Mouse (Mus musculus): ENCODE results near the gene Nek7. TPM values are rescaled to one million over a fixed set of nuclear protein-coding genes. Genes with fewer than 3 reads are reported as not detected.

Gene Nek7
- polyA plus RNA-seq, 1 experiment from 2014 or later = 35.1 TPM

- Histone ChIP-seq H3K9me3 (ENCODE audit: low read depth, low read length) (no peaks in the 10 kb centered on the region), H3K4me3 (ENCODE audit: low read depth, low read length) (no peak overlapping the region), H3K27me3 (ENCODE audit: insufficient read depth, low read length) (no peaks in the 10 kb centered on the region), H3K9ac (no peak overlapping the region), H3K4me1 (ENCODE audit: insufficient read depth) (no peaks in the 10 kb centered on the region), H3K36me3 (ENCODE audit: insufficient read depth) (no peaks in the 10 kb centered on the region), H3K4me2 (no peak overlapping the region), H3K27ac (ENCODE audit: low read depth) (no peak overlapping the region)
- ATAC-seq (ENCODE audit: insufficient read depth) (no peak; the same call in 1 of the 2 replicates), DNase-seq (no peak)
- no peak for TF ChIP-seq CTCF (IDR thresholded peaks at IDR 0.05; ENCODE audit: low read depth)
Observed at GRCm38 (mm10) chr1:138538217-138538616, 81.7 kb downstream of the Nek7 start.

- 45% methylated on average over 16 of the region's 16 CpGs for WGBS
- no peak for TF ChIP-seq CTCF (IDR thresholded peaks at IDR 0.05; ENCODE audit: low read depth)
- Histone ChIP-seq H3K4me2 (no peak overlapping the region), H3K9ac (no peak overlapping the region), H3K36me3 (ENCODE audit: insufficient read depth) (no peaks in the 10 kb centered on the region), H3K4me1 (ENCODE audit: insufficient read depth) (no peaks in the 10 kb centered on the region), H3K27ac (ENCODE audit: low read depth) (no peak overlapping the region), H3K27me3 (ENCODE audit: insufficient read depth, low read length) (no peaks in the 10 kb centered on the region), H3K9me3 (ENCODE audit: low read depth, low read length) (no peaks in the 10 kb centered on the region), H3K4me3 (ENCODE audit: low read depth, low read length) (no peak overlapping the region)
- ATAC-seq (ENCODE audit: insufficient read depth) (no peak), DNase-seq (no peak)
Observed at GRCm38 (mm10) chr1:138535758-138536574, 84.0 kb downstream of the Nek7 start.

DNA sequence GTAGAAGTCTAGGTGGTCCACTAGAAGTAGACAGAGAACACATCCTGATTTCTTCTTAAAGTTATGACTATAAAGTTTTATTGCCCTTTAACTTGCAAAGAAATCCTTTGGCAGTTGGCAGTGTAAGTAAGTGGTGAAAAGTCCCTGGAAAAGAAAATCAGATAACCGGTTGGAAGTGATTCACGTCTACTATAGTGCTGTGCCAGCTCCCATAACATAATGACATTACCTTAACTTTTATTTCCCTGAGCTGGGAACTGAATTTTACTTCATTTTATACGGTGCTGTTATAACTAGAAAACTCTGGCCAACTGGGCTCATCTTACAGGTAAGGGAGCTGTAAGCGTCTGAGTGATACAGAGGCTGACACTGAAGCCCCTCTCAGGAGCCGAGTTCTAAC is 89.3 kb downstream of the Nek7 start:
- DNase-seq (no peak), ATAC-seq (ENCODE audit: insufficient read depth) (no peak)
- no peak for TF ChIP-seq CTCF (IDR thresholded peaks at IDR 0.05; ENCODE audit: low read depth)
- Histone ChIP-seq H3K4me3 (ENCODE audit: low read depth, low read length) (no peak overlapping the region), H3K36me3 (ENCODE audit: insufficient read depth) (no peaks in the 10 kb centered on the region), H3K9ac (no peak overlapping the region), H3K4me1 (ENCODE audit: insufficient read depth) (no peaks in the 10 kb centered on the region), H3K9me3 (ENCODE audit: low read depth, low read length) (no peaks in the 10 kb centered on the region), H3K27me3 (ENCODE audit: insufficient read depth, low read length) (no peaks in the 10 kb centered on the region), H3K27ac (ENCODE audit: low read depth) (no peak overlapping the region), H3K4me2 (no peak overlapping the region)
- 88% methylated on average over 5 of the region's 5 CpGs for WGBS

- 85% methylated on average over 6 of the region's 6 CpGs for WGBS
- no peaks in the 10 kb centered on the region for H3K9me3 ChIP-seq (ENCODE audit: low read depth, low read length)
- no peak overlapping the region for H3K4me2 ChIP-seq
- H3K4me3 ChIP-seq (ENCODE audit: low read depth, low read length) = no peak overlapping the region
- no peaks in the 10 kb centered on the region for H3K36me3 ChIP-seq (ENCODE audit: insufficient read depth)
- TF ChIP-seq CTCF (IDR thresholded peaks at IDR 0.05; ENCODE audit: low read depth) = no peak
- no peak for DNase-seq
- H3K27me3 ChIP-seq (ENCODE audit: insufficient read depth, low read length) = no peaks in the 10 kb centered on the region
- no peaks in the 10 kb centered on the region for H3K4me1 ChIP-seq (ENCODE audit: insufficient read depth)
- no peak for ATAC-seq (ENCODE audit: insufficient read depth)
- H3K9ac ChIP-seq = no peak overlapping the region
- no peak overlapping the region for H3K27ac ChIP-seq (ENCODE audit: low read depth)
Observed at GRCm38 (mm10) chr1:138523962-138524361, 96.0 kb downstream of the Nek7 start.

DNA sequence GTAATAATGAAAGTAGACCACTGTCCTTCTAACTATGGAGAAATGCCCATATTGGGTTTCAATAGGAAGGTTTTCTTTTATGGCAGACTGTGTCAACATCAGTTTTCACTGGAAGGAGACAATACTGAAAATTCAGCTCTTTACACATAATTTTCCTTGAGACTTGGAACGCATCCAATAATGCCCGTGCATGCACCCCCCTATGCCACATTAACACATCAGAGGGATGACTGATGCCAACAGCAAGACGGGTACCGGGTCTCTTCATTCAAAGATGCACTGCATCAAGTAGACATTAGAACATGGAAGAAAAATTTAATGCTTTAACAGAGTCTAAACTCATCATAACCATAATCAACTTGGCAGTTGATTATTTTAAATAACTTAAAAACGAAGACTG is 101.7 kb downstream of the Nek7 start:
- 64% methylated on average over 5 of the region's 5 CpGs for WGBS
- DNase-seq = no peak
- H3K36me3 ChIP-seq (ENCODE audit: insufficient read depth) = no peaks in the 10 kb centered on the region
- no peaks in the 10 kb centered on the region for H3K27me3 ChIP-seq (ENCODE audit: insufficient read depth, low read length)
- no peaks in the 10 kb centered on the region for H3K4me1 ChIP-seq (ENCODE audit: insufficient read depth)
- H3K4me3 ChIP-seq (ENCODE audit: low read depth, low read length) = no peak overlapping the region
- H3K27ac ChIP-seq (ENCODE audit: low read depth) = no peak overlapping the region
- ATAC-seq (ENCODE audit: insufficient read depth) = no peak
- TF ChIP-seq CTCF (IDR thresholded peaks at IDR 0.05; ENCODE audit: low read depth) = no peak
- no peak overlapping the region for H3K4me2 ChIP-seq
- H3K9me3 ChIP-seq (ENCODE audit: low read depth, low read length) = no peaks in the 10 kb centered on the region
- H3K9ac ChIP-seq = no peak overlapping the region

DNA sequence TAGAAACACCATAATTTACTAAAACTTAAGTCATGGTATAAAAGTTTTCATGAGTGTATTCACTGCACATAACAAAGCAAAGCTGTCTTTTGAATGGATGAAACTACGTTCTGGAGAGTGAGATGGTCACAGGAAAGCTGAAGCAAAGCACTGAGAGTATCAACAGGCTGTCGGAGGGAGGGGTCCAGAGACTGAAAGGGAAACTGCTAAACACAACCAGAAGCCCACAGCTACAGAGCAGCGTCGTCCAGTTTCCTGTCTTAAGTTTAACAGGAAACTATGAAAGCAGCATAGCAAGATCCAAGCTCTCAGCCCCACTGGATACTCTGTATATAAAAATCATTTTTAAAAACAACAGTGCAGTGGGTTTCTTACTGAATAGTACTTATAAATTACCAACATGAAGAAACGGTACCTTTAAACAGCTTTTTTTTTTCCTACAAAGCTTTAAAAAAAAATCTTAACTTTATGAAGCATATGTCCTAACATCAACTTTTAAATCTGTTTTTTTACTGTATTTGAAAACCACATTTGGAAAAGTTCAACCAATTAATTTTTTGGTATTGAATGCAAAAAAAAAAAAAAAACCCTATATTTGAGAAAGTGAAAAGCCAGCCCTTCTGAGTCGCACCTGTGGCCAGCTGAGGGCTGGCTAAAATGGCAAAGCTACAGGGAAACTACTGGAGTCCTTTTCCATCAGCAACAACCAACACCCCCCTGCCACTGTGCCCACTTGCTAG is 102.4 kb downstream of the Nek7 start:
- DNase-seq (peak; percentile 52), ATAC-seq (ENCODE audit: insufficient read depth) (peak; percentile 28; the same call in 1 of the 2 replicates)
- 47% methylated on average over 6 of the region's 6 CpGs for WGBS
- no peak overlapping the region for H3K9ac ChIP-seq
- no peaks in the 10 kb centered on the region for H3K4me1 ChIP-seq (ENCODE audit: insufficient read depth)
- no peak overlapping the region for H3K4me3 ChIP-seq (ENCODE audit: low read depth, low read length)
- no peaks in the 10 kb centered on the region for H3K9me3 ChIP-seq (ENCODE audit: low read depth, low read length)
- H3K36me3 ChIP-seq (ENCODE audit: insufficient read depth) = no peaks in the 10 kb centered on the region
- H3K27ac ChIP-seq (ENCODE audit: low read depth) = no peak overlapping the region
- H3K4me2 ChIP-seq = no peak overlapping the region
- no peak for TF ChIP-seq CTCF (IDR thresholded peaks at IDR 0.05; ENCODE audit: low read depth)
- no peaks in the 10 kb centered on the region for H3K27me3 ChIP-seq (ENCODE audit: insufficient read depth, low read length)

DNA sequence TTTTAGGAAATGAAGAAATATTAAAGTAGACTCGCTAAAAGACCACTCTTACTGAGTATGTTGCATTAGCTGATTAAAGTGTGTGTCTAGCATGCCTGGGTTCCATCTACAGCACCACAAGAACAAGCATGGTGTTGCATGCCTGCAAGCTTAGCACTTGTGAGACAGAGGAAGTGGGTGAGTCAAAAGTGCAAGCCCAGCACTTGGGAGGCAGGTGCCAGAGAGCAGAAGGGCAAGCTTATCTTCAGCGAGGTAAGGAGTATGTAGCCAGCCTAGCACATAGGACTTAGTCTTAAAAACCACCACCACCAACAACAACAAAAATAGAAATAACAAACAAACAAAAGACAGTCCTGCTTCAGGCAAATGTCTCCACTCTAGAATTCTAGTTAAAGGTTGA is 103.0 kb downstream of the Nek7 start:
- no peak overlapping the region for H3K9ac ChIP-seq
- DNase-seq (no peak), ATAC-seq (ENCODE audit: insufficient read depth) (no peak)
- H3K27me3 ChIP-seq (ENCODE audit: insufficient read depth, low read length) = no peaks in the 10 kb centered on the region
- no peak for TF ChIP-seq CTCF (IDR thresholded peaks at IDR 0.05; ENCODE audit: low read depth)
- 52% methylated on average over 2 of the region's 2 CpGs for WGBS
- no peak overlapping the region for H3K4me3 ChIP-seq (ENCODE audit: low read depth, low read length)
- H3K4me2 ChIP-seq = no peak overlapping the region
- H3K9me3 ChIP-seq (ENCODE audit: low read depth, low read length) = no peaks in the 10 kb centered on the region
- H3K4me1 ChIP-seq (ENCODE audit: insufficient read depth) = no peaks in the 10 kb centered on the region
- no peak overlapping the region for H3K27ac ChIP-seq (ENCODE audit: low read depth)
- H3K36me3 ChIP-seq (ENCODE audit: insufficient read depth) = no peaks in the 10 kb centered on the region
